Mouse (Mus musculus) liver, embryonic 16.5 days (tissue): ENCODE data around the gene Col4a2. TPM values are rescaled to one million over a fixed set of nuclear protein-coding genes. Genes with fewer than 3 reads are reported as not detected.

ENCODE experiments used
- ATAC-seq: fragments of 200-750 bp; cut with Nextera tagmentation; 2 replicates; pipeline ENCODE4 v1.8.0; 2017; ENCODE audit warnings: low read depth, mild to moderate bottlenecking, moderate number of reproducible peaks, moderate library complexity
- H3K27ac ChIP-seq: fragments of 300-500 bp; sonication (generic); 2 replicates; pipeline ENCODE4 v1.5.1; 2014; ENCODE audit warnings: mild to moderate bottlenecking, low read length
- H3K27me3 ChIP-seq: fragments of 300-500 bp; sonication (generic); 2 replicates; pipeline ENCODE4 v1.6.1; 2014; ENCODE audit warnings: low read depth, low read length, mixed read lengths; ENCODE audit not compliant: control insufficient read depth, insufficient read depth
- H3K36me3 ChIP-seq: fragments of 300-500 bp; sonication (generic); 2 replicates; pipeline ENCODE4 v1.6.1; 2014; ENCODE audit warnings: mild to moderate bottlenecking; ENCODE audit not compliant: control insufficient read depth, insufficient read depth
- H3K4me1 ChIP-seq: fragments of 300-500 bp; sonication (generic); 2 replicates; pipeline ENCODE4 v1.6.1; 2014; ENCODE audit warnings: low read depth, low read length, mixed read lengths; ENCODE audit not compliant: control insufficient read depth
- H3K4me2 ChIP-seq: fragments of 300-500 bp; sonication (generic); 2 replicates; pipeline ENCODE4 v1.6.1; 2014; ENCODE audit warnings: low read depth, low read length, mixed read lengths
- H3K4me3 ChIP-seq: fragments of 300-500 bp; sonication (generic); 2 replicates; pipeline ENCODE4 v1.5.1; 2014; ENCODE audit warnings: low read depth, mild to moderate bottlenecking, low read length
- H3K9ac ChIP-seq: fragments of 300-500 bp; sonication (generic); 2 replicates; pipeline ENCODE4 v1.6.1; 2014; ENCODE audit warnings: low read depth, low read length
- H3K9me3 ChIP-seq: fragments of 300-500 bp; sonication (generic); replicated peaks from 2 replicates; pipeline ENCODE4 v1.6.1; 2016; ENCODE audit warnings: low read length; ENCODE audit not compliant: control insufficient read depth
- WGBS: fragments of 180-500 bp; shearing (Covaris S2); extraction: QIAGEN DNeasy Blood & Tissue Kit; methylation state at CpG from one replicate; pipeline ENCODE4 v1.1.7; 2014; ENCODE audit not compliant: insufficient replicate concordance; 5-methylcytosine and 5-hydroxymethylcytosine counted together
- polyA plus RNA-seq: library from polyadenylated mRNA; unstranded; fragments of >200 nt; fragmentation: Nextera tagmentation; extraction: Ambion mirVana; gene quantifications from 2 replicates; pipeline ENCODE4 v1.2.1, GENCODE M21; 2015

Gene Col4a2
- polyA plus RNA-seq, 1 experiment from 2014 or later: 9.2 TPM

DNA sequence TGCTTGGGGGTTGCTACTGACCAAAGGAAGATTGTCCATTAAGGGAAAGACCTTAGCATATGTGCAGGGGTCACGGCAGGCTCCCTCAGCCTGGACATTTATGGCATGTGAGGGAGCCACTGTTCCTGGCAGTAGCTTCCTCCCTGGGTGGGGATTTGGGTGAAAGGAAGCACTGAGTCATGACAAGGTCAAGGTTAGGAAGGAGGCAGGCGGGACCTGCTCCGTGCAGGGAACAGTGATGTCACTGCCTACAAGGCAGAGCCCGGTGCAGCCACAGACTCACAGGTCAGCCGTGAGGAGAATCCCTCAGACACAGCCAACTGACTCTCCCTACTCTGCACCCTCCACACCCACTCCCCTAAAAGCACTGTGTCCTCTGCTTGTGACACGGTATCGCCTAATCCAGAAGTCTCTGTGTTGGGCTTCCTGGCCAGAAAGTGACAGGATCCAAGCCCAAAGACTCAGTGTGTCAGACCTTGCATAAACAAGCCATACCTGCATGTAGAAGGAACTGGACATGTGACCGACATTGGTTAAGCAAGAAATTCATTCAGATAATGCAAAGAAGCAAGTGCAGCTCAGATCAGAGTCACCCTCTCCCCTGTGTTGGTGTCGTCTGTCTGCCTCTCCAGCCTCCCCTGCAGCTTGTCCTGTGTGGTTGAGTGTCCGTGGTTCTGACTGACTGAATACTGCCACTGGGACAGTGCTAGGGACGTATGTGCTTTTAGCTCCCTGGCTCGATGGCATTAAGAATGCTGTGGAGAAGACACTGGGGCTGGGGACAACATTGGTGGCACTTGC is 27.9 kb downstream of the Col4a2 start:
- Histone ChIP-seq H3K4me3 (no peak overlapping the region), H3K27ac (no peak overlapping the region), H3K4me2 (no peak overlapping the region), H3K9ac (no peak overlapping the region), H3K9me3 (no peaks in the 10 kb centered on the region), H3K27me3 (no peaks in the 10 kb centered on the region), H3K4me1 (no peaks in the 10 kb centered on the region), H3K36me3 (no peaks in the 10 kb centered on the region)
- ATAC-seq: no peak; the same call in 1 of the 2 replicates
- 24% methylated on average over 12 of the region's 12 CpGs for WGBS

DNA sequence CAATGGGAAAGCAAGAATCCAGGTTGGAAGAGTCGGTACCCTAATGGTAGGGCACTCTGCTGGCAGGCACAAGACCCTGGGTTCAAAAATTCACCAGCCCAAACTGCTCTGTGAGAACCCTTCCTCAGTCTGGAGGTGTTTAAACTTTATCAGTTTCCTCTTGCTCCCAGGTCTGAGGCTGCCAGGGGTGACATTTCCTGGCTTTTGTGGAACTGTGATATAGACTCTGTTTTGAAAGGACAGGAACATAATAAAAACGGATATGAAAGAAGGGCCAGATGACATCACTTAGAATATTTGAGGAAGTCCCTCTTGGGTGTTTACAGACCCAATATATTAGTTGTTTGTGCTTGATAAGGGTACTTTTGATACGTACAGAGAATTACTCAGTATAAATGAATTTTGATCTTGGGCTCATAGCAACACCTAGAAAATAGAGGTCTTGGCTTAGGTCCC is 28.5 kb downstream of the Col4a2 start:
- H3K4me2 ChIP-seq: no peak overlapping the region
- H3K4me1 ChIP-seq: no peaks in the 10 kb centered on the region
- no peak overlapping the region for H3K4me3 ChIP-seq
- H3K9me3 ChIP-seq: no peaks in the 10 kb centered on the region
- no peaks in the 10 kb centered on the region for H3K27me3 ChIP-seq
- no peak overlapping the region for H3K9ac ChIP-seq
- H3K27ac ChIP-seq: no peak overlapping the region
- no peak for ATAC-seq
- WGBS: 8% methylated on average over 3 of the region's 3 CpGs
- H3K36me3 ChIP-seq: no peaks in the 10 kb centered on the region

DNA sequence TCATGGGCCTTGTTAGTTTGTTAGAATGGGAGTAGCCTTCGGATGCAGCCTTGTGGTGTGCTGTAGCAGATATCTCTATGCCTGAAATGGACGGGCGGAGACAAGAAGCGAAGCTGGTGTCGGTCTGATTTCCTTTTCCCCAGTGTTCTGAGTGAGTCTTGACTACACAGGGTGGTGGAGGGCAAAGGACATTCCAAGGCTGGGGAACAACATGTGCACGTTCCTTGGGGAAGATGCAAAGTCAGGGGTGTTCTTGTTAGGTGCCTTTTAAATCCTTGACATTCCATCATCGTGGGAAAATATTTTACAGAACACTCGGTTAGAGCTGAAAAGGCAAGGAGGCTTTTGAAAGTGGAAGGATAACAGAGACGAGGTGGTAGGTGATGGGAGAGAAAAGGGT is 31.9 kb downstream of the Col4a2 start:
- Histone ChIP-seq H3K9me3 (no peaks in the 10 kb centered on the region), H3K36me3 (no peaks in the 10 kb centered on the region), H3K9ac (no peak overlapping the region), H3K4me3 (no peak overlapping the region), H3K4me2 (no peak overlapping the region), H3K4me1 (no peaks in the 10 kb centered on the region), H3K27ac (no peak overlapping the region), H3K27me3 (no peaks in the 10 kb centered on the region)
- WGBS: 64% methylated on average over 9 of the region's 9 CpGs
- no peak for ATAC-seq

DNA sequence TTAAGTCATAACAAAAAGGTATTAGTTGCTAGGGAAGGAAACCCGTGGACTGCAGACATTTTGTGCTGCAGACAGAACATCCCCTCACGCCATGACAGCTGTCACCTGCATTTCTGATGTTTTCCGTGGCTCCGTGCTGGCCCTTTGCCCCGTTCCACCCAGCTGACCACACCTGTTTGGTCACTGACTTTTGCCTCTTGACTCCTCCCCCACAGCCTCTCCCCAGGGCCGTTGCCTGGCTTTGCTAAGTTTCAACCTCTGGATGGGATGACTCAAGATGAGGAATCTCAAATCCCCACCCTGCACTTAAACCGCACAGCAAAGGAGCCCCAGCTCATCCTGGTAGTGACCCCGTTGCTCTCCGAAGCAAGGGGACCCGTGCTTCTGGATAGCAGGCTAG is 33.6 kb downstream of the Col4a2 start:
- no peaks in the 10 kb centered on the region for H3K27me3 ChIP-seq
- no peak for ATAC-seq
- no peaks in the 10 kb centered on the region for H3K4me1 ChIP-seq
- H3K36me3 ChIP-seq: no peaks in the 10 kb centered on the region
- 63% methylated on average over 10 of the region's 10 CpGs for WGBS
- H3K27ac ChIP-seq: no peak overlapping the region
- no peak overlapping the region for H3K9ac ChIP-seq
- H3K4me3 ChIP-seq: no peak overlapping the region
- no peaks in the 10 kb centered on the region for H3K9me3 ChIP-seq
- no peak overlapping the region for H3K4me2 ChIP-seq

- Histone ChIP-seq H3K27ac (no peak overlapping the region), H3K9ac (no peak overlapping the region), H3K4me3 (no peak overlapping the region), H3K9me3 (no peaks in the 10 kb centered on the region), H3K4me2 (no peak overlapping the region), H3K27me3 (no peaks in the 10 kb centered on the region), H3K4me1 (no peaks in the 10 kb centered on the region), H3K36me3 (no peaks in the 10 kb centered on the region)
- 48% methylated on average over 9 of the region's 9 CpGs for WGBS
- ATAC-seq: no peak
These were observed 35.1 kb downstream of the Col4a2 start for GRCm38 (mm10) chr8:11347699-11348098.

DNA sequence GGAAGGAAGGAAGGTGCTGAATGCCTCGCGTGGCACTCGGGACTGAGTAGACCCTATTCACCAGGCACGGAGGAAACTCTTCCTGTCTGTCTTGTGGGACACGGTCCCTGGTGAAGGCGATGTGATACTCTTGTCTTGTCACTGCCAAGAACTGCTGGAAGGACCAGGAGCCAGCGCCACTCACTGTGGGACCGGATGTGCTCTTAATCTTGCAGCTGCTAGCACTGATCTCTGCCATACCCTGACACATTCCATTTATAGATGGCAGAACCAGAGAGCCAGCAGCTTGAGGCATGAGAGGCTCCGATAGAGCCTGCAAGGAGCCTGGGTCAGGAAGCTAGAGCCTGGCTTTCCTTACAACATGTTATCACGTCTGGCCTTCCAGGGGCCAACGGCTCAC is 36.0 kb downstream of the Col4a2 start:
- Histone ChIP-seq H3K4me1 (no peaks in the 10 kb centered on the region), H3K4me2 (no peak overlapping the region), H3K27me3 (no peaks in the 10 kb centered on the region), H3K27ac (no peak overlapping the region), H3K9me3 (no peaks in the 10 kb centered on the region), H3K9ac (no peak overlapping the region), H3K36me3 (no peaks in the 10 kb centered on the region), H3K4me3 (no peak overlapping the region)
- 55% methylated on average over 11 of the region's 11 CpGs for WGBS
- ATAC-seq: peak; percentile 24; the same call in 1 of the 2 replicates

- Histone ChIP-seq H3K4me2 (no peak overlapping the region), H3K4me1 (no peaks in the 10 kb centered on the region), H3K27ac (no peak overlapping the region), H3K36me3 (no peaks in the 10 kb centered on the region), H3K9ac (no peak overlapping the region), H3K9me3 (no peaks in the 10 kb centered on the region), H3K27me3 (no peaks in the 10 kb centered on the region), H3K4me3 (no peak overlapping the region)
- ATAC-seq: no peak
- WGBS: 70% methylated on average over 6 of the region's 6 CpGs
These were observed 38.8 kb downstream of the Col4a2 start for GRCm38 (mm10) chr8:11351355-11351754.

GRCm38 (mm10) chr8:11352514-11352913 is 39.9 kb downstream of the Col4a2 start:
- Histone ChIP-seq H3K27me3 (no peaks in the 10 kb centered on the region), H3K9me3 (no peaks in the 10 kb centered on the region), H3K9ac (no peak overlapping the region), H3K4me1 (no peaks in the 10 kb centered on the region), H3K4me2 (no peak overlapping the region), H3K27ac (no peak overlapping the region), H3K4me3 (no peak overlapping the region), H3K36me3 (no peaks in the 10 kb centered on the region)
- WGBS: 52% methylated on average over 11 of the region's 11 CpGs
- ATAC-seq: no peak

DNA sequence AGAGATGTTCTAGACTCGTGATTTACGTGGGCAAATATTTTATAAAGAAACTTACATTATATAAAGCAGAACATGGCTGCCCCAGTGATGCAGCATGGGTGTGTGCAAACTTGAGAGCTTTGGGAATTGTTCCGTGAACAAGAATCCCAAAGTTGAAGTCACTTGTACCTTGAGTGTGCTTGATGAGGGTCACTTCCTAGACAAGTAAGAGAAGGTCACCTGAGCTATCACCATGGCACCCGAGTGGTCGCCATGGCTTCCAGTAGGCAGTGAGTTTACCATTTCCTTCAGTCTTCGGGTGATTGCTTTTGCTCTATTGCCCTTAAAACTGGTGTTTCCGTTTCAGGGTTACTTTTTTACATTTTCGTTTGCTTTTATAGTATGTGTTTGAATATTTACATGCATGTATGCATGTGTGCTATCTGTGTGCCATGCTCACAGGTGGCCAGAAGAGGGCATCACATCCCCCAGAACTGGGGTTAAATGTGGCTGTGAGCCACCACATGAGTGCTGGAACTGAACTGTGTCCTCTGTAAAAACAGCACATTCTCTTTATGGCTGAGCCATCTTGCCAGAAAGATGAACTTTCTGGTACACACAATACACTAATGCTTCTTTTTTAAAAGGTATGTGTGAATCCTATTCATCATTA is 42.3 kb downstream of the Col4a2 start:
- H3K9ac ChIP-seq: no peak overlapping the region
- H3K27me3 ChIP-seq: no peaks in the 10 kb centered on the region
- no peak overlapping the region for H3K4me2 ChIP-seq
- H3K4me3 ChIP-seq: no peak overlapping the region
- no peaks in the 10 kb centered on the region for H3K36me3 ChIP-seq
- no peak for ATAC-seq
- no peak overlapping the region for H3K27ac ChIP-seq
- H3K4me1 ChIP-seq: no peaks in the 10 kb centered on the region
- H3K9me3 ChIP-seq: no peaks in the 10 kb centered on the region
- WGBS: 68% methylated on average over 8 of the region's 8 CpGs
